In genomic region chr9:15600156-15600858, GRCm38 (mm10) we compare ENCODE assay signal across 14 mouse cellular contexts. TPM values are rescaled to one million over a fixed set of nuclear protein-coding genes. Genes with fewer than 3 reads are reported as not detected.
DNase-seq lines count a peak whose midpoint lies in the region; ATAC-seq and TF ChIP-seq lines count a peak whose summit lies in the region.
"Had no signal": no experiment of that assay in that cellular context is flagged by ENCODE, and none has a peak within 500 bp of the region (broad histone marks: within the 10 kb centered on the region; RNA-seq: fewer than 3 reads in every experiment).

No protein-coding gene starts in this region.

- DNase-seq in lung, postnatal 10 days, result peak; percentile 9
- no peak for DNase-seq in lung, postnatal 14 days
- peak; percentile 54 for DNase-seq in kidney, postnatal 0 days (ENCODE audit: low spot score)
- DNase-seq in thymus, adult 18-20 months, result no peak
- DNase-seq: B cell, adult 2 months; liver, embryonic 13.5 days; thymus, postnatal 36 days had no signal

- no peak overlapping the region for H3K4me3 ChIP-seq in forebrain, embryonic 15.5 days
- no peak overlapping the region for H3K4me3 ChIP-seq in forebrain, embryonic 12.5 days (replicated peaks)
- H3K4me3 ChIP-seq in intestine, embryonic 15.5 days (replicated peaks), result no peak overlapping the region
- H3K4me3 ChIP-seq in intestine, postnatal 0 days (ENCODE audit: low read depth, low read length), result no peak overlapping the region
- no peak overlapping the region for H3K4me3 ChIP-seq in kidney, postnatal 0 days (replicated peaks; ENCODE audit: low read depth, low read length)
- H3K4me3 ChIP-seq: heart, embryonic 10.5 days; liver, embryonic 13.5 days; midbrain, embryonic 13.5 days had no signal

- 0 out of 2 replicates have a peak, but pooled peaks have one; percentile 34 for ATAC-seq in forebrain, embryonic 15.5 days (replicated peaks)
- ATAC-seq in forebrain, embryonic 12.5 days (ENCODE audit: low FRiP score), result no peak
- ATAC-seq in intestine, embryonic 15.5 days, result 0 out of 2 replicates have a peak, but pooled peaks have one; percentile 6
- no peak for ATAC-seq in intestine, postnatal 0 days
- no peak for ATAC-seq in kidney, postnatal 0 days (replicated peaks; ENCODE audit: low FRiP score, low read depth)
- ATAC-seq: intestine, embryonic 16.5 days; midbrain, embryonic 13.5 days had no signal

- H3K4me1 ChIP-seq in forebrain, embryonic 15.5 days, result no peaks in the 10 kb centered on the region
- H3K4me1 ChIP-seq in forebrain, embryonic 12.5 days, result no peaks in the 10 kb centered on the region
- no peaks in the 10 kb centered on the region for H3K4me1 ChIP-seq in intestine, embryonic 15.5 days (replicated peaks)
- no peaks in the 10 kb centered on the region for H3K4me1 ChIP-seq in intestine, postnatal 0 days (replicated peaks; ENCODE audit: control insufficient read depth, insufficient read depth, low read length)
- no peaks in the 10 kb centered on the region; the same call in 1 of the 2 replicates for H3K4me1 ChIP-seq in kidney, postnatal 0 days (replicated peaks; ENCODE audit: insufficient read depth, low read length)
- H3K4me1 ChIP-seq: liver, embryonic 13.5 days; midbrain, embryonic 13.5 days had no signal

- H3K27me3 ChIP-seq in forebrain, embryonic 15.5 days, result no peaks in the 10 kb centered on the region
- H3K27me3 ChIP-seq in forebrain, embryonic 12.5 days, result no peaks in the 10 kb centered on the region
- no peaks in the 10 kb centered on the region for H3K27me3 ChIP-seq in intestine, embryonic 15.5 days (replicated peaks)
- no peaks in the 10 kb centered on the region for H3K27me3 ChIP-seq in intestine, postnatal 0 days (replicated peaks; ENCODE audit: control insufficient read depth, insufficient read depth, low read length)
- H3K27me3 ChIP-seq in kidney, postnatal 0 days (ENCODE audit: insufficient read depth, low read length), result no peaks in the 10 kb centered on the region
- H3K27me3 ChIP-seq: liver, embryonic 13.5 days; midbrain, embryonic 13.5 days had no signal

- 70% methylated on average over 6 of the region's 6 CpGs for WGBS in forebrain, embryonic 15.5 days
- WGBS in forebrain, embryonic 12.5 days, result 82% methylated on average over 6 of the region's 6 CpGs
- WGBS in intestine, embryonic 15.5 days, result 52% methylated on average over 6 of the region's 6 CpGs
- 57% methylated on average over 6 of the region's 6 CpGs for WGBS in intestine, postnatal 0 days
- 42% methylated on average over 6 of the region's 6 CpGs for whole genome bisulfite sequencing in kidney, postnatal 0 days

- H3K27ac ChIP-seq in forebrain, embryonic 15.5 days (replicated peaks), result no peak overlapping the region
- H3K27ac ChIP-seq in forebrain, embryonic 12.5 days, result no peak overlapping the region
- no peak overlapping the region for H3K27ac ChIP-seq in intestine, embryonic 15.5 days
- H3K27ac ChIP-seq in intestine, postnatal 0 days (ENCODE audit: low read depth, low read length), result no peak overlapping the region
- 0 out of 2 replicates have a peak overlapping the region, but pooled peaks have one; percentile 25 for H3K27ac ChIP-seq in kidney, postnatal 0 days
- H3K27ac ChIP-seq: heart, embryonic 10.5 days; liver, embryonic 13.5 days; midbrain, embryonic 13.5 days had no signal

- no peak overlapping the region for H3K4me2 ChIP-seq in forebrain, embryonic 15.5 days (replicated peaks)
- no peak overlapping the region for H3K4me2 ChIP-seq in forebrain, embryonic 12.5 days
- no peak overlapping the region for H3K4me2 ChIP-seq in intestine, embryonic 15.5 days (replicated peaks)
- H3K4me2 ChIP-seq in intestine, postnatal 0 days (replicated peaks; ENCODE audit: low read depth), result no peak overlapping the region
- H3K4me2 ChIP-seq in kidney, postnatal 0 days (ENCODE audit: low read length), result no peak overlapping the region
- H3K4me2 ChIP-seq: liver, embryonic 13.5 days; midbrain, embryonic 13.5 days had no signal

- no peaks in the 10 kb centered on the region for H3K36me3 ChIP-seq in forebrain, embryonic 15.5 days
- no peaks in the 10 kb centered on the region for H3K36me3 ChIP-seq in forebrain, embryonic 12.5 days (replicated peaks)
- H3K36me3 ChIP-seq in intestine, embryonic 15.5 days, result no peaks in the 10 kb centered on the region
- H3K36me3 ChIP-seq in intestine, postnatal 0 days (ENCODE audit: control insufficient read depth, insufficient read depth), result no peaks in the 10 kb centered on the region
- H3K36me3 ChIP-seq in kidney, postnatal 0 days (ENCODE audit: insufficient read depth, low read length), result no peaks in the 10 kb centered on the region
- H3K36me3 ChIP-seq: heart, embryonic 10.5 days; liver, embryonic 13.5 days; midbrain, embryonic 13.5 days had no signal

- no peak for TF ChIP-seq CTCF in intestine, postnatal 0 days (IDR thresholded peaks at IDR 0.05; ENCODE audit: low read depth)
- TF ChIP-seq CTCF in kidney, postnatal 0 days (IDR thresholded peaks at IDR 0.05; ENCODE audit: low read depth), result no peak

- H3K9ac ChIP-seq in forebrain, embryonic 15.5 days (replicated peaks), result no peak overlapping the region
- H3K9ac ChIP-seq in forebrain, embryonic 12.5 days, result no peak overlapping the region
- no peak overlapping the region for H3K9ac ChIP-seq in intestine, embryonic 15.5 days
- H3K9ac ChIP-seq in intestine, postnatal 0 days (ENCODE audit: low read depth, low read length), result no peak overlapping the region
- H3K9ac ChIP-seq in kidney, postnatal 0 days (ENCODE audit: low read depth, low read length), result no peak overlapping the region
- H3K9ac ChIP-seq: liver, embryonic 13.5 days; midbrain, embryonic 13.5 days had no signal

- no peaks in the 10 kb centered on the region for H3K9me3 ChIP-seq in forebrain, embryonic 15.5 days
- no peaks in the 10 kb centered on the region for H3K9me3 ChIP-seq in forebrain, embryonic 12.5 days
- H3K9me3 ChIP-seq in intestine, embryonic 15.5 days, result no peaks in the 10 kb centered on the region
- H3K9me3 ChIP-seq in intestine, postnatal 0 days (ENCODE audit: control insufficient read depth), result no peaks in the 10 kb centered on the region
- no peaks in the 10 kb centered on the region for H3K9me3 ChIP-seq in kidney, postnatal 0 days (replicated peaks; ENCODE audit: low read length)
- H3K9me3 ChIP-seq: heart, embryonic 10.5 days; liver, embryonic 13.5 days; midbrain, embryonic 13.5 days had no signal

RNA-seq across cellular contexts. Expression of gene Deup1, which starts 27.4 kb away (rescaled TPM):
- polyA plus RNA-seq in forebrain, embryonic 15.5 days (2015; fragmentation: Nextera tagmentation; extraction: Ambion mirVana), result 1.6 and 1.9 TPM in 2 replicates
- 1.2 and 3.0 TPM in 2 replicates for polyA plus RNA-seq in forebrain, embryonic 12.5 days (2016; fragmentation: Nextera tagmentation; extraction: Ambion mirVana)
- 0.16 and 0.25 TPM in 2 replicates for polyA plus RNA-seq in intestine, embryonic 15.5 days (2015; fragmentation: Nextera tagmentation; extraction: Ambion mirVana)
- 0.08 and 0.14 TPM in 2 replicates for polyA plus RNA-seq in intestine, postnatal 0 days (2015; fragmentation: Nextera tagmentation; extraction: Ambion mirVana)
- polyA plus RNA-seq in kidney, postnatal 0 days (2015; fragmentation: Nextera tagmentation; extraction: Ambion mirVana), result 0.70 and 0.74 TPM in 2 replicates
- polyA plus RNA-seq: liver, embryonic 13.5 days had no signal

Comparison
In these comparisons a context has a peak if more than half of its experiments do, and no peak if none do; other contexts are left out.
1. ATAC-seq: peak in forebrain, embryonic 15.5 days (single experiment) and intestine, embryonic 15.5 days (single experiment); none in forebrain, embryonic 12.5 days (single experiment), intestine, postnatal 0 days (single experiment) and kidney, postnatal 0 days (single experiment).
2. DNase-seq: peak in lung, postnatal 10 days (single experiment) and kidney, postnatal 0 days (single experiment); none in lung, postnatal 14 days (single experiment) and thymus, adult 18-20 months (0 of 2).